Mouse (Mus musculus) limb, embryonic 13.5 days (tissue): ENCODE data around the gene Xrcc4. TPM values are rescaled to one million over a fixed set of nuclear protein-coding genes. Genes with fewer than 3 reads are reported as not detected.
A peak's percentile ranks its signal among the peaks of the same experiment; 100 is the strongest.
"Not testable (repeated sequence)": the region's sequence is repeated elsewhere in the genome, so short reads cannot be mapped to it uniquely, and the experiment has no call there.

ENCODE experiments used
- ATAC-seq: fragments of 200-750 bp; cut with Nextera tagmentation; 2 replicates; pipeline ENCODE4 v1.8.0; 2017; ENCODE audit warnings: low read depth, moderate number of reproducible peaks, moderate TSS enrichment; ENCODE audit not compliant: low FRiP score
- H3K27ac ChIP-seq: fragments of 300-500 bp; sonication (generic); 2 replicates; pipeline ENCODE4 v1.5.1; 2015; ENCODE audit warnings: inconsistent platforms, mild to moderate bottlenecking, moderate library complexity
- H3K27me3 ChIP-seq: fragments of 300-500 bp; sonication (generic); 2 replicates; pipeline ENCODE4 v1.6.1; 2015; ENCODE audit warnings: mild to moderate bottlenecking, inconsistent platforms
- H3K36me3 ChIP-seq: fragments of 300-500 bp; sonication (generic); 2 replicates; pipeline ENCODE4 v1.6.1; 2015; ENCODE audit warnings: inconsistent platforms, mild to moderate bottlenecking, moderate library complexity
- H3K4me1 ChIP-seq: fragments of 300-500 bp; sonication (generic); 2 replicates; pipeline ENCODE4 v1.6.1; 2015; ENCODE audit warnings: inconsistent platforms
- H3K4me2 ChIP-seq: fragments of 300-500 bp; sonication (generic); replicated peaks from 2 replicates; pipeline ENCODE4 v1.6.1; 2015; ENCODE audit warnings: inconsistent platforms, mild to moderate bottlenecking, moderate library complexity
- H3K4me3 ChIP-seq: fragments of 300-500 bp; sonication (generic); 2 replicates; pipeline ENCODE4 v1.5.1; 2015; ENCODE audit warnings: moderate library complexity, mild to moderate bottlenecking, inconsistent platforms
- H3K9ac ChIP-seq: fragments of 300-500 bp; sonication (generic); 2 replicates; pipeline ENCODE4 v1.6.1; 2015; ENCODE audit warnings: mild to moderate bottlenecking, inconsistent platforms
- H3K9me3 ChIP-seq: fragments of 300-500 bp; sonication (generic); 2 replicates; pipeline ENCODE4 v1.6.1; 2016; ENCODE audit warnings: inconsistent platforms
- WGBS: fragments of 180-500 bp; shearing (Covaris S2); methylation state at CpG from one replicate; pipeline ENCODE4 v1.1.7; 2015; 5-methylcytosine and 5-hydroxymethylcytosine counted together
- polyA plus RNA-seq: library from polyadenylated mRNA; unstranded; fragments of >200 nt; fragmentation: Nextera tagmentation; extraction: Ambion mirVana; gene quantifications from 2 replicates; pipeline ENCODE4 v1.2.1, GENCODE M21; 2015

The Xrcc4 gene
- polyA plus RNA-seq, result 12.1 and 12.7 TPM in 2 replicates

DNA sequence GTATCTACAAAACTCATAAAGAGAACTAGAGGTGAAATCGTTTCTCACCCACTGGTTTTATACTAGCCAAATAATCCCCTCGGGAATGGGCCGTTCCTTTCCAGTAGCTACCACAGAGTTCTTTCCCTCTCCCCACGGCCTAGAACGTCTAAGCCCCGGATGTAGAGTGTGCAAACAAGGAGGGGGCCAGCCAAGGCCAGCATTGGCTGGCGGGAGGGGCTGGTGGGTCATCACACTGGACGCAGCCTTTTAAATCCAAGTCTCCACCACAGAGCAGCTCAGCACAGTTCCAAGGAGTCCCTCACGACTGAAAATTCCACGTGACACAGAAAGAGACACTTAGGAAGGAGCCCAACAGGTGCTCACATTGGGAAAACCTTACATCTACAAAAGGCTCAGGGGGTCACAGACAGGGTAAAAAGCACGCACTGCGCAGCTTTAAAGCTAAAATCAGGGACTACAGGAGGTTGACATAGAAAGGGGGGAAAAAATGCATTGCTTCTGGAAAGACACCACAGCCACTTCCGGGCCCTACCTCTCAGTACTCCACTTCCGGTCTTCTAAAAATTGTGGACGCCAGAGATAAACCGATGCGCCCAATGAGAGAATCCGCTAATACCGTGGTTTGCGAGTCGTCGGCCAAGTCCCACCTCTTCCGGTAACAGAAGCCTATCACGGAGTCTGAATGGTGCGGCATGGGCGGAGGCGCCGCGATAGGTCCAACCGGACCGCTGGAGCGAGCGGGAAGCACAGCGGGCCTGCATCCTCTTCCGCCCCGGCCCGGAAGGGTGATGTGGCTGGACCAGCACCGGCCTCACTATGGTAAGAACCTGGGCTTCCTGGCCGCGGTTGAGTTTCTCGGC lies at the start of gene Xrcc4, which contains the start of gene Tmem167:
Gene Xrcc4 (minus strand): TSS at position 647 of the 863 bp plus-strand sequence.
Gene Tmem167 (plus strand): TSS at position 162 of the 863 bp plus-strand sequence.
- Histone ChIP-seq H3K9me3 (no peaks in the 10 kb centered on the region), H3K9ac (peak within 1 kb of the TSS; percentile 96), H3K27ac (peak within 1 kb of the TSS; percentile 90), H3K4me1 (peaks cover 2% of the 10 kb centered on the region; the same call in 1 of the 2 replicates), H3K27me3 (no peaks in the 10 kb centered on the region), H3K36me3 (peaks cover 8% of the 10 kb centered on the region; the same call in 1 of the 2 replicates), H3K4me3 (peak within 1 kb of the TSS; percentile 89), H3K4me2 (peak within 1 kb of the TSS; percentile 89)
- ATAC-seq, result peak; percentile 100
- 3% methylated on average over 41 of the region's 41 CpGs for WGBS

DNA sequence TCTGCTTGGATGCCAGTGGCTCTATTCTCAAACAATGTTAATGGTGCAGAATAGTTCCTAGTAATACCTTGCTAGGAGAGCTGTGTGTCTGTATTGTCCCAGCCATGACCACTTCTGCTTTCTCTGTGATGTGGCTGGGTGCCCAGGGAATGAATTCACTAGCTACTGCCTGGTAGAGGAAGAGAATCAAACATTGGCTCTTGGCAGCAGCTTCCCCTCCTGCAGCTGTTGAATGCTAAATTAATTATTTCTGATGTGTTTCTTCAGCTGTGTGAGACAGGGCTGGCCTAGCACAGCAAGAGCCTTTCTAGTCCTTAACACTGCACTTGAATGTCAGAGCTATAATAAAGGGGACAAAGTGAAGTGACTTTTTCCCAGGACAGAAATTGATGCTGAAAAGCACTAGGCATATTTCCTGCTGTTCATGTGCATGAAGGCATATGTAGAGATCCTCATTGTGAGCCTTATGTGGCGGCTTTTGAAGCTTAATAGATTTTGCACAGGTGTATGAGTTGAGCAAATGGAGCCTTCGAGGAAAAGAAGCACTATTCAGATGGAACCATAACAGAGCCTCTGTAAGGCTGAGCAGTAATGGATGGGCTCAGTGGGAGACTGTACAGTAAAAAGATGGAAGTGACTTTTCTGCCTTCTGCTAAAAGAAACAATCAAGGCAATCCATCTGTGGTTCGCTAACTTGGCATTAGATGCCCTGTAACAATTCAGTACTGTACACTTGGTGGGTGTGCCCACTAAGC lies 46.9 kb upstream of the Xrcc4 start:
- Histone ChIP-seq H3K9ac (no peak overlapping the region), H3K4me1 (peaks cover 8% of the 10 kb centered on the region; the same call in 1 of the 2 replicates), H3K4me3 (no peak overlapping the region), H3K27ac (0 out of 2 replicates have a peak overlapping the region, but pooled peaks have one; percentile 33), H3K36me3 (no peaks in the 10 kb centered on the region), H3K4me2 (no peak overlapping the region), H3K27me3 (no peaks in the 10 kb centered on the region), H3K9me3 (no peaks in the 10 kb centered on the region)
- peak; percentile 61; the same call in 1 of the 2 replicates for ATAC-seq
- 71% methylated on average over 3 of the region's 3 CpGs for WGBS

DNA sequence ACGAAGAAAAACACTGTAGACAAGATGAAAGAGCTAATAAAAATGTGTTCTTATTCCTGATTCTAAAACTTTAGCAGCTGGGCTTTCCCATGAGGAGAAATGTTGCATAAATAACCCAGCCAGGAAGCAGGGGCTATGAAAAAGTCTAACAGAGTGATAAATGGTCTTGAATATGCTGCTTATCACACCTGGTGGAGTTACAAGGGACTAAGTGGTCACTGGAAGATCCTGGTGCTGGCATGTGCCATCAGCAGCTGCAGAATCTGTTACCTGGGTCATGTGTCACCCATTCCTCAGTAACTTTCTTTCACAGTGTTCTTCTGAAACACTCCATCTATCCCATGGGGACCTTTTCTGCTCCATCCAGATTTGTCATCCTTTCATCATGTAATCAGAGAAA lies 22.3 kb upstream of the Xrcc4 start:
- no peak overlapping the region for H3K4me3 ChIP-seq
- no peaks in the 10 kb centered on the region for H3K9me3 ChIP-seq
- 67% methylated on average over 1 of the region's 1 CpGs for WGBS
- H3K36me3 ChIP-seq, result peaks cover 10% of the 10 kb centered on the region
- no peak overlapping the region for H3K27ac ChIP-seq
- no peak for ATAC-seq
- H3K4me1 ChIP-seq, result no peaks in the 10 kb centered on the region
- no peak overlapping the region for H3K9ac ChIP-seq
- H3K27me3 ChIP-seq, result no peaks in the 10 kb centered on the region
- H3K4me2 ChIP-seq, result no peak overlapping the region

DNA sequence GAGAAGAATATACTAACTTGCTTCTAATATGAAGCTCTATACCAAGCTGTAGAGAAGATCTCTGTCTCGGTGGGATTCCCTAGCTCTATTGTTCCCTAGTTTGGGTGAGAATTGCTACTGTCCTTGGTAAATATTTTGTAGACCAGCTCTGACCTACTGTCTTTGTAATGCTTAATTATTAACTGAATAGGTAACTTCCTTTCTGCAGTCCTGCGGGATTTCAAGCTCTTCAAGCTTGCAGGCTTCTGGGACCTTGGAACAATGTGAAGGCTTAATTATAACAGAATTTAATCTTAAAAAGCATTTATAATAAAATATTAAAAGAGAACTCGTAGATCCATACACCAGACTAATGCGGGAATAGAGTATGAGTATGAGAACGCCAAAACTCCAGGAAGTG lies 19.3 kb upstream of the Xrcc4 start:
- H3K9me3 ChIP-seq, ATAC-seq, H3K4me1 ChIP-seq, H3K4me3 ChIP-seq, H3K27me3 ChIP-seq, H3K9ac ChIP-seq, H3K4me2 ChIP-seq, H3K27ac ChIP-seq: not testable (repeated sequence)
- WGBS, result 95% methylated on average over 5 of the region's 5 CpGs
- peaks cover 36% of the 10 kb centered on the region for H3K36me3 ChIP-seq

DNA sequence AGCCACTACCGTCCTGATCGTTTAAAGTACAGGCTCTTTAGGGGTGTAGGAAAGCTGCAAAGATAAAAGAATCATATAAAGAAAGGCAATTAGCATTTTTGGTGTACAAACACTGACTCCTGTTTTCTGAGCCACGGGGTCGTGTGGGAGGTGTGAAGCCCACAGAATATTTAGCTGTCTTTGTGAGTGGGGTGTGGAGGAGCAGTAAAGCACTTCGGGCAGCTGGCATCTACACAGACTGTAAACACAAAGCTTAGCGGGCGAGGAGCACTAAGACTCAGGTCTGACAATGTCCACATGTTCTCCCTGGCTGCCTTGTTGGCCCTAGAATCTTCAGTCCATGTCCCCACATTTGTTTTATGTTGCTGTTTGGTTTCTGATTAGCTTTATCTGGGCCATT lies 16.7 kb upstream of the Xrcc4 start:
- H3K4me3 ChIP-seq, result no peak overlapping the region
- H3K4me1 ChIP-seq, result no peaks in the 10 kb centered on the region
- H3K27ac ChIP-seq, result no peak overlapping the region
- no peak overlapping the region for H3K4me2 ChIP-seq
- H3K27me3 ChIP-seq, result no peaks in the 10 kb centered on the region
- peaks cover 53% of the 10 kb centered on the region for H3K36me3 ChIP-seq
- ATAC-seq, result no peak
- no peaks in the 10 kb centered on the region for H3K9me3 ChIP-seq
- no peak overlapping the region for H3K9ac ChIP-seq
- 93% methylated on average over 7 of the region's 7 CpGs for WGBS

DNA sequence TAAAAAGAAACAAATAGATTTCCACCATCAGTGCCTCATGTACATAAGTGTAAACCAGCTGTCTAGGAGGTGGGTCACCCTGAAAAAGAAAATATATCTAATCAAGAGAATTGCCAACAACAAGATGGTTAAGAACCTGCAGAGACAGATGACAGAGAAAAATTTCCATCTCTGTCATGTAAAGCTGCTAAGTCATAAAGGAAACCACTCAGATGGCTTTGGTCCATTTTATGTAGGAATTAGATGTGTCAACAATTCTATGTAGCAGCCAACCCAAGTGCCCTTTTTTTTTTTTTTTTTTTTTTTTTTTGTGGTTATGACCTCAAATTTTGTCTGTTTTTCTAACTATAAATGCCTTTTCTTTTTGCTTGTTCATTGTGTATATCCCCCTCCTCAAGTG lies 12.1 kb upstream of the Xrcc4 start:
- Histone ChIP-seq H3K4me1 (no peaks in the 10 kb centered on the region), H3K4me3 (no peak overlapping the region), H3K9me3 (no peaks in the 10 kb centered on the region), H3K9ac (no peak overlapping the region), H3K27me3 (no peaks in the 10 kb centered on the region), H3K27ac (no peak overlapping the region), H3K36me3 (peaks cover 48% of the 10 kb centered on the region), H3K4me2 (no peak overlapping the region)
- no peak for ATAC-seq

DNA sequence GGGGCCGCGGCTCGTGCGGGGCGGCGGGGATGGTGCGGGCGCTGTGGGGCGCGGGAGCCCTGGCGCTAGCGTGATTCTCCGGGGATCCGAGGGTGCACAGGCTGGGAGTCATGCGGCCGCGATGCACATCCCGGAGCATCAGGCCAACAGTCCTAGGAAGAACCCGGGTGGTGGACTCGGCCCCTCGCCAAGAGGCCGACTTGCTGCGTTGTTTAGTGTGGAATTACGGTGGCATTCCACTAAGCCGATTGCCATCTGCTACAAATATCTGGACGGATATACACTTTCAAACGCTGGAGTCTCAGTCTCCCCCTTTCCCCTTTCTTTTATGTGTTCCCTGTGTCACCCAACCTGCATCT lies 396 bp upstream of the Xrcc4 start:
- ATAC-seq, result peak; percentile 72
- H3K27ac ChIP-seq, result peak overlapping the region; percentile 90
- H3K4me2 ChIP-seq, result peak overlapping the region; percentile 89
- H3K9me3 ChIP-seq, result no peaks in the 10 kb centered on the region
- no peaks in the 10 kb centered on the region for H3K27me3 ChIP-seq
- H3K9ac ChIP-seq, result peak overlapping the region; percentile 96
- H3K4me3 ChIP-seq, result peak overlapping the region; percentile 89
- peaks cover 2% of the 10 kb centered on the region; the same call in 1 of the 2 replicates for H3K4me1 ChIP-seq
- under 1% methylated on average over 27 of the region's 27 CpGs for WGBS
- peaks cover 8% of the 10 kb centered on the region; the same call in 1 of the 2 replicates for H3K36me3 ChIP-seq

DNA sequence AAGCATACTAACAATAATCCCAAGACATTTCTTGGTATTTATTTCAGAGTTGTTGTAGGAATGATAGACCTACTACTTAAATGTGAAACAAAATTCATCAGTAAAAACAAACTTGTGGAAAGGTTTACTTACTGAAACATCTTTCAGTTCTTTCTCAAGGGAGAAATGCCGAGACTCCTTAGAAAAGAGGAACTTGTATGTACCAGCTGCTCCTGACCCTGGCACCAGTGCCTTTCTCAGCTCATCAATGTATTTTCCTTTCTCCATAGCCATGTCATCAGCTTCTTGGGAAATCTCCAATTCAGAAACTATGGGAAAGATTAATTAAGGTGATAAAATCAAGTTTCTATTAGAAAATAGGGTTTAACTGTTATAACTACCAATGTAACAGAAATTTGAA lies 27.5 kb downstream of the Xrcc4 start:
- Histone ChIP-seq H3K4me1 (no peaks in the 10 kb centered on the region), H3K4me3 (no peak overlapping the region), H3K4me2 (no peak overlapping the region), H3K9ac (no peak overlapping the region), H3K9me3 (no peaks in the 10 kb centered on the region), H3K27ac (no peak overlapping the region), H3K36me3 (no peaks in the 10 kb centered on the region), H3K27me3 (no peaks in the 10 kb centered on the region)
- no peak for ATAC-seq
- 91% methylated on average over 1 of the region's 1 CpGs for WGBS

DNA sequence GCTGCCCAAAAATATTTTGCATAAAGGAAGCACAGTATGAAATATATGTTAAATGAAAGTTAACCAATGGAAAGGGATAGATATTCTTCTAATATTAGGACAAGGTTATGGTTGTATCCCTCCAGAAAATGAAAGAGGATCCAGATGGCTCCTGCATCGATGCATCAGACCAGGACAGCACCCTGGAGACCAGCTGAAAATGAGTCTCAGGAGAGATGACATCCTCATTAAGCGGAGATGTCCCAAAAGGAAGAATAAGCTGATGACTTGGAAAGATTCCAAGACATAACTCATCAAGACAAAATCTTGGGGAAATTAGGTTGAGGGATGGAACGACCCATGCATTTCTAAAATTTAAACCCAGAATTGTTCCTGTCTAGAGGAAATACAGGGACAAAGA lies 37.0 kb downstream of the Xrcc4 start:
- no peaks in the 10 kb centered on the region for H3K4me1 ChIP-seq
- no peaks in the 10 kb centered on the region for H3K27me3 ChIP-seq
- H3K27ac ChIP-seq, result no peak overlapping the region
- no peaks in the 10 kb centered on the region for H3K9me3 ChIP-seq
- no peak overlapping the region for H3K4me3 ChIP-seq
- H3K36me3 ChIP-seq, result no peaks in the 10 kb centered on the region
- no peak overlapping the region for H3K9ac ChIP-seq
- H3K4me2 ChIP-seq, result no peak overlapping the region
- no peak for ATAC-seq
- WGBS, result 82% methylated on average over 3 of the region's 3 CpGs

DNA sequence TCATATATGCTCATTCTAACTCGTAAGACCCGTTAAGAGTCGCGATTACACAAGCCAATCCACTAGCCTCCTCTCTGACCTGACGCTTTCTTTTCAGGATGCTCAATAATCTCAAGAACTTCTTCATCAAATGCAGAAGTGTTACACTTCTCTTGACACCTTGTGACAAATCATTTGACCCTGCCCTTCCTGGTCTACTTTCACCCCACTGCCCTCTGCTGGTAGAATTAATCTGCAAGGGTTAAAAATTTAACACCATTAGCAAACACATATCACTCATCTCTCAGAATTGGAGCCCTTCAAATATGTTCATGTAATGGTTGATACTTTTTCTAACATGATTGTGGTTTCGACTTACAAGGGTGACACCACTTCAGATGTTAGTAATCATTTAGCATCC lies 37.7 kb downstream of the Xrcc4 start:
- no peak for ATAC-seq
- no peak overlapping the region for H3K4me3 ChIP-seq
- no peaks in the 10 kb centered on the region for H3K4me1 ChIP-seq
- H3K27ac ChIP-seq, result no peak overlapping the region
- no peak overlapping the region for H3K9ac ChIP-seq
- no peak overlapping the region for H3K4me2 ChIP-seq
- 77% methylated on average over 6 of the region's 6 CpGs for whole genome bisulfite sequencing
- no peaks in the 10 kb centered on the region for H3K27me3 ChIP-seq
- no peaks in the 10 kb centered on the region for H3K36me3 ChIP-seq
- no peaks in the 10 kb centered on the region for H3K9me3 ChIP-seq

DNA sequence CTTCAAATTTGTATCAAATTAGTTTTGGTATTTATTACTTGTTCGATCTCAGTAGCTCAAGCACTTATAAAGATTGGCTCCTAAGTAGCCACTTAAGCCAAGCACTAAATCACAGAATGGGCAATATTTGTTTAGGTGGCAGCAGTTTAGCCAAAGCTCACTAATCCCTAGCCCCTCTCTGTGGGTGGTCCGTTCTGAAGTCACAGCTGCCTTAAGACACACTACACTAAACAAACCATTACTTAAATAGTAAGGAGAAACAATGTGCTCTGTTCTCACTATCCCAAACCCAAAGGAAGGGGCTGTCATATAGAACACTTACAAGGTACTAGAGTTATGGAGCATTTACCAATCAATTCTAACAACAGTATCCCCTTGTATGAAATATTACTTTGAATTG lies 49.8 kb downstream of the Xrcc4 start:
- no peak for ATAC-seq
- no peak overlapping the region for H3K4me3 ChIP-seq
- H3K36me3 ChIP-seq, result no peaks in the 10 kb centered on the region
- H3K9me3 ChIP-seq, result no peaks in the 10 kb centered on the region
- no peaks in the 10 kb centered on the region for H3K27me3 ChIP-seq
- WGBS, result 13% methylated on average over 2 of the region's 2 CpGs
- no peaks in the 10 kb centered on the region for H3K4me1 ChIP-seq
- no peak overlapping the region for H3K4me2 ChIP-seq
- H3K27ac ChIP-seq, result no peak overlapping the region
- H3K9ac ChIP-seq, result no peak overlapping the region

DNA sequence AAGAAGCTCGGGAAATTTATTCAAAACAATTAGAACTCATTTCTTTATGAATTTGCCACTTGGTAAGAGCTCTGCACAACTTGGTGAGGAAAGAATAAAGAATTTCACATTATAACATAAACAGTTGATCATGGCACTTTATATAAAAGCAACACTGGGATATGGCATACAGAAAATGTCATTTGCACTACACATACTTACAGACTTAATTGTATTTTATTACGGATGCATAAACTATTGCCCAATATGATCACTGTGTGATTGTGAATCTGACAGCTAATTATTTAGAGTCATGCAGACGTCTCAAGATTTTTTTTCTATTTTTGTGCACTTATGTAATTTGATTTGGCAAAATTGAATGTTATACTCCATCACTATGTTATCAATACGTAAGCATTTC lies 56.4 kb downstream of the Xrcc4 start:
- H3K27ac ChIP-seq, result no peak overlapping the region
- no peaks in the 10 kb centered on the region for H3K27me3 ChIP-seq
- WGBS, result 71% methylated on average over 4 of the region's 4 CpGs
- no peak for ATAC-seq
- H3K4me3 ChIP-seq, result no peak overlapping the region
- H3K36me3 ChIP-seq, result no peaks in the 10 kb centered on the region
- no peak overlapping the region for H3K9ac ChIP-seq
- H3K4me2 ChIP-seq, result no peak overlapping the region
- no peaks in the 10 kb centered on the region for H3K4me1 ChIP-seq
- H3K9me3 ChIP-seq, result no peaks in the 10 kb centered on the region
